Mouse (Mus musculus): Measurements from ENCODE around the gene Tsc1. TPM values are rescaled to one million over a fixed set of nuclear protein-coding genes. Genes with fewer than 3 reads are reported as not detected.

Tsc1 gene
- polyA plus RNA-seq, 1 experiment from 2014 or later = 32.4 TPM

DNA sequence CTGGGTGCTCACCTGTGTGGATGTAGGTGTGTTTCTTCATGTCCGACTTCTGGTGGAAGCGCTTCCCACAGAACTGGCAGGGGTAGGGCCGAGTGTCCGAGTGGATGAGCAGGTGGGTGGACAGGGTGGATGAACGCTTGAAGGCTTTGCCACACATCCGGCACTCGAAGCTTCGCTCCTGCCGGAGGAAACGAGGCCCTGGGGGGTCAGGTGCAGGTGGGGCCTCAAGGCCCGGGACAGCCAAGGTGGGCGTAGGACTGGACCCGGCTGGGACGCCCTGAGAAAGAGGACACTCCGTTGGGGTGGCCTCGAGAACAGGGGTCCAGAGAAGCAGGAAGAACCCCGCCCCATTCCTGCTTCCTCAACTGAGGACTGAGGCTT is 29.6 kb upstream of the Tsc1 start:
- WGBS = 87% methylated on average over 17 of the region's 17 CpGs
- DNase-seq (ENCODE audit: low spot score) = no peak
- Histone ChIP-seq H3K4me1 (replicated peaks; ENCODE audit: control insufficient read depth, insufficient read depth, low read length) (no peaks in the 10 kb centered on the region), H3K4me3 (ENCODE audit: low read depth, low read length) (no peak overlapping the region), H3K9me3 (ENCODE audit: control insufficient read depth, low read length) (no peaks in the 10 kb centered on the region), H3K27me3 (ENCODE audit: control insufficient read depth, insufficient read depth, low read length) (no peaks in the 10 kb centered on the region), H3K36me3 (ENCODE audit: control insufficient read depth, insufficient read depth, low read length) (no peaks in the 10 kb centered on the region), H3K27ac (ENCODE audit: low read depth, low read length) (no peak overlapping the region), H3K9ac (ENCODE audit: low read length) (no peak overlapping the region), H3K4me2 (ENCODE audit: low read depth, low read length, severe bottlenecking) (no peak overlapping the region)
- ATAC-seq (replicated peaks; ENCODE audit: low FRiP score) = no peak

DNA sequence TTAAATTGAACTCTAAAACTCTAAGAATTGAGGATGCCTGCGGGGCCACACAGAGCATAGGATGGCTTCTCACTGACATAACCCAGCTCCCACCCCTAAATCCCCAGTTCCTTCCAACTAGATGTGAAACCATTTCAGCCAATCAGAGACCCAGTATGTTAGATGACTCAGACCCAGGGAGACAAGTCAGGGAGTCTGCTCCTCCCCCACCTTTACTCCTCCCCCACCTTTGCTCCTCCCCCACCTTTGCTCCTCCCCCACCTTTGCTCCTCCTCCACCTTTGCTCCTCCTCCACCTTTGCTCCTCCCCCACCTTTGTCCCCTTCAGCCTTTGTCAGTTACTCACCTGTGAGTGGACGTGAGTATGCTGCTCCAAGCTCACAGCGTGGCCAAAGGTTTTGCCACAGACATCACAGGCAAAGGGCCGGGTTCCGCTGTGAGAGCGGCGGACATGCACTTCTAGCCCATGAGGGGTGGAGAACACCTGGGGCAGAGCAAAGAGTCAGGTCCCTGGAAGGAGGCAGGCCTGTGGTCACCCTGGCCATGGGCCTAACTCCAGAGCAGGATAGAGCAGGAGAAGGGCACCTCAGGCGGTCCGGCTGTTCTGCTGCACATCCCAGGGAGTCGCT is 28.5 kb upstream of the Tsc1 start:
- WGBS = 59% methylated on average over 10 of the region's 10 CpGs
- Histone ChIP-seq H3K9ac (ENCODE audit: low read length) (no peak overlapping the region), H3K4me2 (ENCODE audit: low read depth, low read length, severe bottlenecking) (no peak overlapping the region), H3K4me1 (replicated peaks; ENCODE audit: control insufficient read depth, insufficient read depth, low read length) (no peaks in the 10 kb centered on the region), H3K9me3 (ENCODE audit: control insufficient read depth, low read length) (no peaks in the 10 kb centered on the region), H3K36me3 (ENCODE audit: control insufficient read depth, insufficient read depth, low read length) (no peaks in the 10 kb centered on the region), H3K4me3 (ENCODE audit: low read depth, low read length) (no peak overlapping the region), H3K27me3 (ENCODE audit: control insufficient read depth, insufficient read depth, low read length) (no peaks in the 10 kb centered on the region), H3K27ac (ENCODE audit: low read depth, low read length) (no peak overlapping the region)
- DNase-seq (ENCODE audit: low spot score) (no peak), ATAC-seq (replicated peaks; ENCODE audit: low FRiP score) (no peak)

DNA sequence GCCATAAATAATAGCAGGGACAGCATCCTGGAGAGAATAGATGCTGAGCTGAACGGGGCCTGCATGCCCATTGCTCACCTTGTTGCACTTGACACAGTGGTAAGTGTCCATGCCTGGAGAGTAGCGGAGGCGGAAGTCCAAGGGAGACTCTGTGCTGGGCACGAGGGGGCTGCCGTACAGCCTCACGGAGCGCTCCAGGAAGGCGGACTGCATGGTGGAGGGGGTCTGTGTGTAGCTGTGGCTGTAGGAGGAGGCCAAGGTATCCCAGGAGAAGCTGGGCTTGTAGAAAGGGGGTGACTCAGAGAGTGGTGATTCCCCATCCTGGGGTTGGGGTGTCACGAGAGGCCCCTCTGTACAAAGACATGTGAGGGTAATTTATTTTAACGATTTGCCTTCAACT is 27.4 kb upstream of the Tsc1 start:
- Histone ChIP-seq H3K9me3 (ENCODE audit: control insufficient read depth, low read length) (no peaks in the 10 kb centered on the region), H3K4me3 (ENCODE audit: low read depth, low read length) (no peak overlapping the region), H3K4me1 (replicated peaks; ENCODE audit: control insufficient read depth, insufficient read depth, low read length) (no peaks in the 10 kb centered on the region), H3K36me3 (ENCODE audit: control insufficient read depth, insufficient read depth, low read length) (no peaks in the 10 kb centered on the region), H3K9ac (ENCODE audit: low read length) (no peak overlapping the region), H3K27me3 (ENCODE audit: control insufficient read depth, insufficient read depth, low read length) (no peaks in the 10 kb centered on the region), H3K27ac (ENCODE audit: low read depth, low read length) (no peak overlapping the region), H3K4me2 (ENCODE audit: low read depth, low read length, severe bottlenecking) (no peak overlapping the region)
- no peak for ATAC-seq (replicated peaks; ENCODE audit: low FRiP score)
- WGBS = 92% methylated on average over 10 of the region's 10 CpGs
- DNase-seq (ENCODE audit: low spot score) = no peak

DNA sequence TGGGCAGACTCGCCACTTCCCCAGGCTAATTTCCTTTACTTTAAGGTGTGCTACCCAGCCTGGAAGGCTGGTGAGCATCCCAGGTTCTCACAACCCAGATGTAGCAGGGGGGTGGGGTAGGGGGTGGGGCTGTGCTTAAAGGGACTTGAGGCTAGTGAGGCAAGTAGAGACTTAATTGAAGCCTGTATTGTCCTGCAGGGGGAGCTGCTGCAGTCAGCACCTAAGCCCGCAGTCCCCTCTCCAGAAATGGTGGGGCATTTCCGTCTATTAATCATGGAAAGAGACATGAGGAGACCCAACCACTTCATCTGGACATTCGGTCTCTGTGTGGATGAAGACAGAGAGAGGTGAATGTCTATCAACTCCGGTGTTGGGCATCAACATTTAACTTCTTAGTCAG is 24.7 kb upstream of the Tsc1 start:
- H3K27ac ChIP-seq (ENCODE audit: low read depth, low read length) = no peak overlapping the region
- WGBS = 37% methylated on average over 5 of the region's 5 CpGs
- H3K36me3 ChIP-seq (ENCODE audit: control insufficient read depth, insufficient read depth, low read length) = no peaks in the 10 kb centered on the region

DNA sequence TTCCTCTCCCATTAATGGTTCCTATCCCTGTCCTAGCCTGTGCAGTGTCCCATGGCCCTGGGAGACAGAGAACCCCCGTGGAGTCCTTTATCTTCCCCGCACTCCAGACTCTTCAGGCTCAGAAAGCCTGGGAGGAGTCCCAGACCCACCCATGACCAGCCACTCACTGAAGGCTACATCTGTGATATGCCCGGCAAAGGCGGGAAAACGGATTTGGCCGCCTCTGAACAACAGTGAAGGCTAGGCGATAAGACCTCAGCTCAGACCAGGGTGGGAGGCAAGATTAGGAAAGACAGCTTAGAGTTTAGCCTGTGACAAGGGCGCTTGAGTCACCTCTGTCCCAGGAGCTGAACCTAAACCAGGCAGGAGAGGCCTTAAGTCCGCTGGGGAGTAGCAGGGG is 24.2 kb upstream of the Tsc1 start:
- Histone ChIP-seq H3K4me2 (ENCODE audit: low read depth, low read length, severe bottlenecking) (no peak overlapping the region), H3K36me3 (ENCODE audit: control insufficient read depth, insufficient read depth, low read length) (no peaks in the 10 kb centered on the region), H3K4me3 (ENCODE audit: low read depth, low read length) (no peak overlapping the region), H3K27me3 (ENCODE audit: control insufficient read depth, insufficient read depth, low read length) (peaks cover 9% of the 10 kb centered on the region), H3K4me1 (replicated peaks; ENCODE audit: control insufficient read depth, insufficient read depth, low read length) (no peaks in the 10 kb centered on the region), H3K27ac (ENCODE audit: low read depth, low read length) (no peak overlapping the region), H3K9me3 (ENCODE audit: control insufficient read depth, low read length) (no peaks in the 10 kb centered on the region), H3K9ac (ENCODE audit: low read length) (no peak overlapping the region)
- DNase-seq (ENCODE audit: low spot score) (no peak), ATAC-seq (replicated peaks; ENCODE audit: low FRiP score) (no peak)
- WGBS = 82% methylated on average over 9 of the region's 9 CpGs

More for the DNA sequence above, 24.7 kb upstream of the Tsc1 start:
- Histone ChIP-seq H3K4me2 (ENCODE audit: low read depth, low read length, severe bottlenecking) (no peak overlapping the region), H3K4me1 (replicated peaks; ENCODE audit: control insufficient read depth, insufficient read depth, low read length) (no peaks in the 10 kb centered on the region), H3K9me3 (ENCODE audit: control insufficient read depth, low read length) (no peaks in the 10 kb centered on the region), H3K27me3 (ENCODE audit: control insufficient read depth, insufficient read depth, low read length) (peaks cover 6% of the 10 kb centered on the region), H3K4me3 (ENCODE audit: low read depth, low read length) (no peak overlapping the region), H3K9ac (ENCODE audit: low read length) (no peak overlapping the region)
- no peak for ATAC-seq (replicated peaks; ENCODE audit: low FRiP score)
- DNase-seq (ENCODE audit: low spot score) = no peak

DNA sequence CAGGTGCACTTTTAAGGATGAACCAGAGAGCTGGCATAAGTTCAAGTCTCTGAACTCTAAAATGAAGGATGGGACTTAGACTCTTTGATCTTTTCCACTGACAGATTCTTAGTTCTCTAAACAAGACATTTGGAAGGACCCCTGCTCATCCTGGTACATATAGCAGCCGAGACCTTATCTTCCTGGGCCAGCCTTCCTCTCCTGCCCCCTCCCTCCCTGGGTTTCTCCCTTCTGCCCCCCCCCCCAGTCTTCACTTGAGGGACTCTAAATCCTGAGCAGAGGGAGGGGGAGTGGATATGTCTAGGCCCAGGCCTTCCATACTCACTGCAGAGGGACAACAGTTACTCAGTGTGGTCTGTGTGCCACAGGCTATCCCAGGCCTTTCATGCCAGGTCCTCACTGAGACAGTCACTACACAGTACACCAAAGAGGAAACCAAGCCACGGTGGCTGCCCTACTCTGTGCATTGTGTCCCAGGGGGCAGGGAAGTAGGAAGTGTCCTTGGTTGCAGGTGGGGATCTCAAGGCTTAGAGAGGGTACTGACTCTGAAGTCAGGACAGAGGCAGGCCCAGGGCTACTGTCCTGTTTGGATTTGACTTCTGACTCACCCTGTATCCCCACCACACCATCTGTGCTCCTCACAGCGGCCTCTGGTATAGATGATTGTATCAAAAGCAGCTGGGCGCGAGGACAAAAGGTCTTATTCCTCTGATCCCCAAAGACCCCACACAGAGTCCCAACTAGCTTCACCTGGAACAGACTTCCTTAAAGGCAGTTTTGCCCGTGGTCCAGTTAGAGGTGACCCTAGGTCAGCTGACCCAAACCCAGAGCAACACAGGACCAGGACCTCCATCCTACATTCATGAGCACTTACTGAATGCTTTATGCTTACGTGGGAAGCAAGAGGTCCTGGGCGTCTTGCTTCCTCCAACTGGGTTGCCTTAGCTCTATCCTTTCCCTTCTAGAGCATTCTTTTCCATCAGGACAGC is 23.2 kb upstream of the Tsc1 start:
- H3K36me3 ChIP-seq (ENCODE audit: control insufficient read depth, insufficient read depth, low read length) = no peaks in the 10 kb centered on the region
- H3K9ac ChIP-seq (ENCODE audit: low read length) = no peak overlapping the region
- ATAC-seq (replicated peaks; ENCODE audit: low FRiP score) (no peak), DNase-seq (ENCODE audit: low spot score) (no peak)
- no peak overlapping the region for H3K4me3 ChIP-seq (ENCODE audit: low read depth, low read length)
- 76% methylated on average over 8 of the region's 8 CpGs for WGBS
- no peaks in the 10 kb centered on the region for H3K9me3 ChIP-seq (ENCODE audit: control insufficient read depth, low read length)
- H3K4me1 ChIP-seq (replicated peaks; ENCODE audit: control insufficient read depth, insufficient read depth, low read length) = no peaks in the 10 kb centered on the region
- H3K4me2 ChIP-seq (ENCODE audit: low read depth, low read length, severe bottlenecking) = no peak overlapping the region
- H3K27me3 ChIP-seq (ENCODE audit: control insufficient read depth, insufficient read depth, low read length) = peaks cover 14% of the 10 kb centered on the region
- H3K27ac ChIP-seq (ENCODE audit: low read depth, low read length) = no peak overlapping the region

DNA sequence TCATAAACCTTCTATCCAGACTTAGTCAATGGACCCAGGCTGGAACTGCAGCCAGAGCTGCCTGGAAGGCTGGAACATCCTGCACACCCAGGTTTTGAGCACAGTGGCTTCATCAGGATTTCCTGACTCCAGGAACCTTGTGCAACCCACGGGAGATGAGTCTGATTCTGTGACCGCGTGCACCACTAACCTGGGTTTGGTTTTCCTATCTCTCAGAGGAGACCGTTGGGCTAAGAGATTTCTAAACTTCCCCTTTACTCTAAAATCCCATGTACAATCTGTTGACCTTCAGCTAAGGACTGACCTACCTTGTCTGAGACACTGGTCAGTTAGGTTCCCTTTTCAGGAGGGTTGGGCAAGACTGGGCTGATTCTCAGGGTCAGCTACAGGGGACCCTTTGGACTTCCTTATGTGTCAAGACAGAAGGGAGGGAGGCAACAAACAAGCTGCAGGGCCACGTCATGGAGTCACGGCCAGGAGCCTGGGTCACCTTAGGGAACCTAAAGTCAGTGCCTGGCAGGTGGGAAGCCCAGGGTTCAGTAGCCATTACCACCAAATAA is 22.2 kb upstream of the Tsc1 start:
- WGBS = 92% methylated on average over 6 of the region's 6 CpGs
- Histone ChIP-seq H3K27me3 (ENCODE audit: control insufficient read depth, insufficient read depth, low read length) (peaks cover 14% of the 10 kb centered on the region), H3K4me1 (replicated peaks; ENCODE audit: control insufficient read depth, insufficient read depth, low read length) (no peaks in the 10 kb centered on the region), H3K9me3 (ENCODE audit: control insufficient read depth, low read length) (no peaks in the 10 kb centered on the region), H3K4me3 (ENCODE audit: low read depth, low read length) (no peak overlapping the region), H3K4me2 (ENCODE audit: low read depth, low read length, severe bottlenecking) (no peak overlapping the region), H3K27ac (ENCODE audit: low read depth, low read length) (no peak overlapping the region), H3K9ac (ENCODE audit: low read length) (no peak overlapping the region), H3K36me3 (ENCODE audit: control insufficient read depth, insufficient read depth, low read length) (no peaks in the 10 kb centered on the region)
- no peak for ATAC-seq (replicated peaks; ENCODE audit: low FRiP score)
- DNase-seq (ENCODE audit: low spot score) = no peak

DNA sequence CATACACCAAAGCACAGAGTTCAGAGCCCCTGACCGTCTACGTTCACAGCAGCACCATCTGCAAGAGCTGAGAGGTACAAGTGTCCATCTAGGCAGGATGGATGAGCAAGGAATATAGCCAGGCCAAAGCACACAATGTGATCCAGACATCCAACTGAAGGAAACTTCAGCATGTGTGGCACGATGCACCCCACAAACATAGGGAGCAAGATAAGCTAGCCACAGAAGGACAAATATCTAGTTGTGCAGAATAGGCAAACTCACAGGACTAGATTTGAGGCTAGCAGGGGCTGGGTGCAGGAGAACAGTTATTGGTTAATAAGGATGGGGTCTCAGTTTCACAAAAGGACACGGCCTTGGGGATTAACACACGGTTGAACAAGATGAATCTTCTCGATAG is 21.7 kb upstream of the Tsc1 start:
- Histone ChIP-seq H3K27me3 (ENCODE audit: control insufficient read depth, insufficient read depth, low read length) (peaks cover 14% of the 10 kb centered on the region), H3K9me3 (ENCODE audit: control insufficient read depth, low read length) (no peaks in the 10 kb centered on the region), H3K4me2 (ENCODE audit: low read depth, low read length, severe bottlenecking) (no peak overlapping the region), H3K9ac (ENCODE audit: low read length) (no peak overlapping the region), H3K4me3 (ENCODE audit: low read depth, low read length) (no peak overlapping the region), H3K36me3 (ENCODE audit: control insufficient read depth, insufficient read depth, low read length) (no peaks in the 10 kb centered on the region), H3K4me1 (replicated peaks; ENCODE audit: control insufficient read depth, insufficient read depth, low read length) (no peaks in the 10 kb centered on the region), H3K27ac (ENCODE audit: low read depth, low read length) (no peak overlapping the region)
- 82% methylated on average over 6 of the region's 6 CpGs for WGBS
- ATAC-seq (replicated peaks; ENCODE audit: low FRiP score) (no peak), DNase-seq (ENCODE audit: low spot score) (no peak)

Measured in forebrain, embryonic 11.5 days (tissue).